Mouse (Mus musculus) neural tube, embryonic 10.5 days (tissue): ENCODE measurements around the gene Mrps12.
A peak's percentile ranks its signal among the peaks of the same experiment; 100 is the strongest.

Experiments
- DNase-seq: peaks from one replicate; pipeline ENCODE4 v3.0.0-alpha.2; 2017; ENCODE audit warnings: low spot score; ENCODE audit errors: extremely low spot score

The Mrps12 gene

DNA sequence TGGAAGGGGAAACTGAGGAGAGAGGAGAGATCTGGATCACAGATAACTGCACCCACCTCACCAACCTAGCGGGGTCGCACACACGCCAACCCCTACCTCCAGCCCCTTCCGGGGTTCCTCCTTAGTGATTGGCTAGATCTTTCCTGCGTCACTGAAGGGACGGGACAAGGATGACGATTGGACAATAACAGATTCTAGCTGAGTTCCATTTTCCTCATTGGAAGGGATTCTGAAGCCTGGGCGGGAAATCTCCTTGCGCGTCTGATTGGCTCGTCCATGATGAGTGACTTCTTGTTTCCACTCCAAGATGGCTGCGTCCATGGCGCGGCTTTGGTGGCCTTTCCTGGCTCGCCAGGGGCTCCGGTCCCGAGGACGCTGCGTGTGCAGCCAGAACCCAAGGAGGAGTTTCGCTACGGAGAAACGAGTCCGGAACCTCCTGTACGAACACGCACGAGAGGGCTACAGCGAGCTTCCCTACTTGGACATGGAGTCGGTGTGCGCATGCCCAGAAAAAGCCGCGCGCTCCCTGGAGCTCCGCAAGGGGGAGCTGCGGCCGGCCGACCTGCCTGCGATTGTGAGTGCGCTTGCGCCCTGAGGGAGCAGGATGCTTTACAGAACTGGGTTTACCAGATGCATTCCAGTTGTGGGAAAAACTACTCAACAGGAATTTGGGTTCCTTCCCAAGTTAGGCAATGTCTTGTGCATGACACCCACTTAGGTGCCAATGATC lies at the start of gene Mrps12, which contains the start of gene Sars2:
TSS of gene Mrps12 (minus strand) at position 112 of the 730 bp plus-strand sequence.
TSS of gene Sars2 (plus strand) at position 284 of the 730 bp plus-strand sequence.
- DNase-seq: peak; percentile 99

DNA sequence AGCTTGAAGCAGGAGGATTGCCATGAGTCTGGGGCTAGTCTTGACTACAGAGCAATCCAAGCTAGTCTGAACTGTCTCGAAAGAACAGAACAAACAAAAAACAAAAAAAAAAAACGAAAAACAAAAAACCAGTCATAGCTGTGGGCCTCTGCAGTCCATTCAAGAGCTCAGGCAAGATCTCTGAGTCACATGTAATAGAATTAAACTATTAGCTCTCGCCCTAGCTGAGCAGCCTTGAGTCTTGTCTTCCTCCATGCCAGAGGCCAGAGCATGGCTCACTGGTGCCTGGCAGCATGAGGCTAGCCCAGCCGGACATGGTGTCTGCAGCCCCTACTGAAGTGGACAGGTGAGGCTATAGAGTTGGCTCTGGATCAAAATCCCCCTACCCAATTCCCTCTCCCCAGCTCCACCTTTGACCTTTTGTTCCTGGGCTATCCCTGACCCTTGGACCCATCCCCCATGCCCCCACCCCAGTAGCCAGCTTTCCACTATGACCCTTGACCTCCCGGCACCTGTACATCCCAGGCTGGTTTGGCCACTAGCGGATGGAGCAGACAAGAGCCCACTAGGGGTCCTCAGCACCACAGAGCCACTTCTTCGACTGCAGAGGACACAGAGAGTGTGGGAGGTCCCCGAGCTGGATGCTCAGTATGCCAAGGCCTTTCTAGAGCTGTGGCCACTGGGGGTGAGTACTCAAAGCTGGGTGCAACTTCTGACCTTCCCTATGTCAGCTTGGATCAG lies 48.6 kb upstream of the Mrps12 start:
- DNase-seq: no peak

DNA sequence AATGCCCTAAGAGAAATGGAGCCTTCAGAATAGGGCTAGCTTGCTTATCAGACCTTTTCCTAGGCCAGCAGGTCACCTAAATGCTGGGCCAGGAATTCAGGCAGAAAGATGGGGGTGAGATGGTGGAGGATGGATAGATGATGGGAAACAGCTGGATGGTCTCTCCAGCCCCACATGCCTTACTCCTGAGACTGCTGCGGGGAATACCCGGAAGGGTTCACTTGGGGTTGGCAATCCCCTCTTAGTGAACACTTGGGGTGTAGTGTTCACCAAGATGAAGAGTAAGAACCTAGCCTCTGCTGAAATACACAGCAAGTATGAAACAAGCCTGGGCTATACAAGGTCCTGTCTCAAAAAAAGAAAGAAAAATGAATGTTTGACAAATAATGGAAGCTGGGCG lies 47.6 kb upstream of the Mrps12 start:
- no peak for DNase-seq

DNA sequence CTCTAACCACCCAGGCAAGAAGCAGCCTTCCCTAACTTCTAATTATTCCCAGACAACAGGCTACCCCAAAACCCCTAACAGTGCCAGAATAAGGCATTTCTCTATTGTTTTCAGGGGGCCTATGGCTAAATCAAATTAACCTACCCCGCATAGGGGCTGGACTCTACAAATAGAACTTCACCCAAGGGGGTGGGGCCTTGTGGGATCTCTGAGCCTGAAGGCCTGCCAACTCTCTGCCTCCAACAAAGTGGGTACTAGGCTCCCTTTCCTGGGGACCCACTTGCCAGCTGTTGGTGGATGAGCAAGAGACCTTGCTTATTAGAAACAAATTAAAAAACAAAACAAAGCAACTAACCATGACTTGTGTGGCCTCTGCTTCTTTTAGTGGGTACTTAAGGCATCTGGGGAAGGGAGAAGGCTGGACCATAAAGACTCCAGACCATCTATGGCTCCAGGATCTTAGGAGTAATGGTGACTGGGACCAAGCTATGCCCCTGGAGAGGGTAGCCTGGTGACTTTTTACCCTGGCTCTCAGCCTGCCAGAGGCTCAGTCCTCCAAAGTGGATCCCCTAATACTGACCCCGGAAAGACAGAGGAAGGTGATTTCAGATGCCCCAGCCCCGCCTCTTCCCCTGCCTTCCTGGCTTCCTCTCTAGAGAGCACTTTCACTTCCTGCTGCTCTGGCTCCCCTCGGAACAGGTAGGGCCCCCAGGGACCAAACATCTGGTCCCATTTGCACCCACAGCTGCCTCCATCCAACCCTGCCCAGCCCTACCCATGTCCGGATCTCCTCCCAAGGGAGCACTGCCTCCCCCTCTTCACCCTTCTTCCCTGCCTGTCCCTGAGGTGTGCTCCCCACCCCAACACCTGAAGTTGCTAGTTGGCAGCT lies 46.9 kb upstream of the Mrps12 start, which contains the start of gene Rinl:
TSS of gene Rinl (plus strand) at position 663 of the 889 bp plus-strand sequence.
- DNase-seq: no peak

DNA sequence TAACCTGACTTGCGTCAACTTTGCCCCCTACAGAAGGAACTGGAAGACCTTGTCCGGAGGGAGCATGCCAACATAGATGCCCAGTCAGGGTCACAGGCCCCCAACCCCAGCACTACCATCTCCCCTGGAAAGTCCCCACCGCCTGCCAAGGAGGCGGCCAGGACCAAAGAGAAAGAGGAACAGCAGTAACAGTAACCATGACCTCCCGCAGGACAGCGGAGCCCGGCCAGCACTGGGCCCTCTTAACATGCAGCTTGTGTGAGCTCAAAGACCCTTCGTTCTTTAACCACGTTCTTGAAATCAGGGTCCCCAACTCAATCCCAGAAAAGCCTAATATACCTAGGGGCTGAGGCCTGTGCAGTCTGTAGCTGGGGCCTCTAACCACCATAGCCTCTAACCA lies 46.3 kb upstream of the Mrps12 start:
- DNase-seq: no peak

DNA sequence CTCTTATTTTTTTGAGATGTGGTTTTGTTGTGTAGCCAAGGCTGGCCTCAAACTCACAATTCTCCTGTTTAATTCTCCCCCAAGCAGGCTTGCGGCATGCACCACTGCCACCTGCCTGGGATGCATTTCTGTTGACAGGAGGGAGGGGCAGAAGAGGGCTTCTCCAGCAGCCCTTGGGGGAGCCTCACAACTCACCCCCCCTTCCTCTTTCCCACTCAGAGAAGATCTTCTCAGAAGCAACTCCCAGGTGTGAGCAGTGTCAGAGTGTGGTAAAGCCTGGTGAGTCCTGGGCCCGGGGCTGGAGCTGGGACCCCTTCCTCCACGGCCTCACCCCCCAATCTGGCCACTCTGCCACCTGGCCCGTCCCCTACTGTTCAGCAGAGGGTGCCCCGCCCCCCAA lies 43.5 kb upstream of the Mrps12 start:
- DNase-seq: no peak

DNA sequence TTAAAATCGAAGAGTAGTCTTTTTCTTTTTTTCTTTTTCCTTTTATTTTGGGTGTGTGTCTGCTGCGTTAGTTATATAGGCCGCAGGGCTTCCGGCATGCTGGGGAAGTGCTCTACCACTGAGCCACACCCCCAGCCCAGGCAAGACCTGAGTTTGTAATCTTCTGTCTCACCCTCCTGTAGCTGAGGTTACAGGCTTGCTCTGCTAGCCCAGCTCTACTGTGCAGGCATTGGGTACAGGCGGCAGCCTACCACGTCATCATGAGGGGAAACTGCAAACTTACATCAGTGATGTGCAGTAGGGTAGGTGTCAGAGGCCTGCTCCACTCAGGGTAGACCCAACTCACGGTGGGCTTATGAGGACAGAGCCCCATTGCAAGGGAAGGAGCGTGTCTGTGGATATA lies 39.6 kb upstream of the Mrps12 start:
- no peak for DNase-seq

DNA sequence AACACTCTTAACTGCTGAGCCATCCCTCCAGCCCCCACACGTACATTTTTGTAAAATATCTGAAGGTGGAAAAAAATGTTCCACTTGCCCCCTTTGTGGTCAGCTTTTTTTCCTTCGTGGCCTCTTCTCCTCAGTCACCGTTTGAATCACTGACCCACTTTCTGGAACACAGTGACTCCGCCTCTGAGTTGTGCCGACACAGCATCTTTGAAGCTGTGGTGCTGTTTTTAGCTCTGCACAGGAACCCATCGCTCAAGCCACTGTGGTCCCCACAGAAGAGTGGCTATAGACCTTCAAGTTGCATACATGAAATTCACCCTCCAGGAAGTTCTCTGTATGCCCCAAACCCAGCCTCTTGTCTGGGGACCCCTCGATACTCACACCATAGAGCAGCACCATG lies 39.2 kb upstream of the Mrps12 start:
- DNase-seq: no peak

DNA sequence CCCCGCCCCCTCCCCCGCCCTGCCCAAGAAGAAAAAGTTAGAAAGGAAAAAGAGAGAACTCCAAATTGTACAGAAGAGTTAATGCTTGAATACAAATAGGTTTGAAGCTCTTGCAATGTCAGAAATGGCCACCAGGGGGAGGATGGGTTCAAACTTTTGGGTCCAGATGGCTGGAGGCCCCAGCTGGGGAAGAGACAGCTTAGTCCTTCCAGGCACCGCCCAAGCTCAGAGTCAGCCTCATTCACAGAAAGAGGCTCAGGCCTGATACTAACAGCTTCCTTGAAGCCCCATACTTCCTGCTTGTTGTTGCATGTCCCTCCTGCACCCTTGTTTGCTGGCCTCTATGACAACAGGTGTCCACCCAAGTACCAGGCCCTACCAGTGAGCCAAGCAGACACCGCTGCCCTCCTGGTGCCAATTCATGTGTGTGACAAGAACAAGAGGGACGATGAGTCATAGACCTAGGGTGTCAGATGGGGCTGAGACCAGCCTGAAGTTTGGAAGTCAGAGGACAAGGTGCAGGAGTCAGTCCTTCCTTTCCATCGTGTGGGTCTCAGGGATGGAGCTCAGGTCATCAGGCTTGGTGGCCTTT lies 38.5 kb upstream of the Mrps12 start:
- DNase-seq: peak; percentile 86

DNA sequence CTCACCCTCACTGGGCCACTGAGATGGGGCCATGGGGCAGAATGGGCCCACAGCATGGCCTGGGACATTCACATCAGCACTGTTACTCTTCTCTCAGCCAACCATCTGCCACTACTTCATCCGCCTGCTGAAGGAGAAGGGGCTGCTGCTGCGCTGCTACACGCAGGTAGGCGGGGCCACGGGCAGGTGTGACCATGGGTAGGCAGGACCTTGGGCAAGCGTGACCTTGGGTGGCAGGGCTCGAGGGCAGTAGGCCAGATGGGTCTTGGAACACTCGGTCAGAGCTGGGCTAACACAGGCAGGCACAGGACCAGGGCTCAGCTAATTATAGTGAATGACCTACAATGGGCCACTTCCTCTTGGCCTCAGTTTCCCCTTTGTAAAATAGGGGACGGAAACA lies 37.2 kb upstream of the Mrps12 start:
- DNase-seq: no peak

DNA sequence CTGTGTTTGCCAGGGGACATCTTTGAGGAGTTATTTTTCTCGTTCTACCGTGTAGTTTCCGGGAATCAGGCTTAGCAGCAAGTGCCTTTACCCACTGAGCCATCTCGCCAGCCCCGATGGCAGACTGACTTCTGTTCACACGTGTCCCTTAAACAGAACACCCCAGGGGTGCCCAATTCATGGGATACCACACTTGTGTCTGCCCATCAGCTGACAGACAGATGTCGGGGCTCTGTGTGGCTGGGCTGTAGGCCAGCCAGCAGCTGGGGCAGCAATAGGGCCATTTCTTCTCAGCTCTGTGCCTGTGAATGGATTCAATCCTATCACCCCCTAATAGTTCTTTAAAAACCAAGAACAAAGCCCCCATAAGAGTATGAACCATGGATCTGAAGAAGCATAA lies 33.5 kb upstream of the Mrps12 start:
- DNase-seq: no peak

DNA sequence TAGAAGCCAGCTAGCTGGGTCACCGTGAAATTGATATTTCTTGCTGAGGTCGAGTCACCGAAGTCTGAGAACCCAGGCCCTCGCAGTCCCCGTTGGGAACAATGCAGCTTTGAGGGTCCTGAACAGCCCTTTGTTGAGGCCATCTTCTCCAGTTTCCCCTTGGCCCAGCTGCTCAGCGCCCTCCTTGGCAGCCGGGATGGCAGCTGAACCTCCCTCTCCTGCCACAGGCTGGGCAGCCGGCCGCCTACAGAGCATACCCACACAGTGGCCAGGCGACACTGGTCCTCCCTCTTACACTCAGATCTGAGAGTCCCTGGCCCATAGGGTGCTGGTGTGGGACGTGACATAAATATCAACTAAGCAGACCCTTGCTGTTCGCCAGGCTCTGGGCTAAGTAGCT lies 32.5 kb upstream of the Mrps12 start:
- no peak for DNase-seq

DNA sequence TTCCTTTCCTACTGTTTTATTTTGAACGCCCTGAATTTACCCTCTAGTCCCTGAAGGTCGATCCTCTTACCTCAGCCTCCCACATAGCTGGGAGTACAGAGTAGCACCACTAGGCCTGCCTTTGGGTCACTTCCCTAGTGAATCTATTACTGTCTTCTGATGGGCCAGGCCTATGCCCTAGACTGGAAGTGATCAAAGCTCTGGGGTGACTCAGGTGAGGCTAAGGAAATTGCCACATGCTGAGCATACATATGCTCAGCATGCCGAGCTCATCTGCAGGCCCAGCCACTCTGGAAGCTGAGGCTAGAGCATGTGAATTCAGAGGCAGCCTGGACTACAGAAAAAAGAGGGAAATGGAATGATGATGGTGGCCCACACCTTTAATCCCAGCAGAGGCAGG lies 31.5 kb upstream of the Mrps12 start:
- no peak for DNase-seq

DNA sequence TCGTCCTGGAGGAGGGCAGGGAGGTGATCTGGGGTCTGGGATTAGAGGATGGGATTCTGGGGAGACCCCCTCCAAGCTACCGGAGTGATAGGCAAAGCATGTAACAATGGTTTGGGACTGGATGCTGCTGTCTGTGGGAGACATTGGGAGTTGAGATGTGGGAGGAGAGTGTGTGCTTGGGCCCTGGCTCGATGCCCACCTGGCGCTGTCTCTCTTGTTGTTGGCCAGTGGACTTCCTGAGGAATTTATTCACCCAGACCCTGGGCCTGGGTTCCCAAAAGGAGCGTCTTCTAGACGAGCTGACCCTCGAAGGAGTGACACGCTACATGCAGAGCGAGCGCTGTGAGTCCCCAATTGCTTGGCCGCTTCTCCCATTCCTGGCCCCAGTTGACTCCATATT lies 30.2 kb upstream of the Mrps12 start:
- no peak for DNase-seq

DNA sequence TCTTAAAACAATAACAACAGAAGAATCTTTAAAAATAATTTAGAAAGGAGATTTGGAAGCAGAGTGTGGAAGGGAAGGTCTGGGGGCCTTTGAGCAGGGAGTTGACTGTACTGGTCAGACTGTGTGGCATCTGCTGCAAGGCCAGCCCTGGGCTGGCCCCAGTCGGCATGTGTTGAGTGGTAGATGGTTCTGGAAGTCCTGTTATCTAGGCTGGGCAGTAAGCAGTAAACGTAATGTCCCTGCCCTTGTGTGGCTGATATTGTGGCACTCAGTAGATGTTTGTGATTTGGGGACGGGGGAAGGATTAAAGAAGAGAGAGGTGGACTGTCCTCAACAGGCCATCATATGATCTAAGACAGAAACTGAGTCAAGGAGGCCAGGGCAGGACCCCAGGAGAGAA lies 28.7 kb upstream of the Mrps12 start:
- no peak for DNase-seq

DNA sequence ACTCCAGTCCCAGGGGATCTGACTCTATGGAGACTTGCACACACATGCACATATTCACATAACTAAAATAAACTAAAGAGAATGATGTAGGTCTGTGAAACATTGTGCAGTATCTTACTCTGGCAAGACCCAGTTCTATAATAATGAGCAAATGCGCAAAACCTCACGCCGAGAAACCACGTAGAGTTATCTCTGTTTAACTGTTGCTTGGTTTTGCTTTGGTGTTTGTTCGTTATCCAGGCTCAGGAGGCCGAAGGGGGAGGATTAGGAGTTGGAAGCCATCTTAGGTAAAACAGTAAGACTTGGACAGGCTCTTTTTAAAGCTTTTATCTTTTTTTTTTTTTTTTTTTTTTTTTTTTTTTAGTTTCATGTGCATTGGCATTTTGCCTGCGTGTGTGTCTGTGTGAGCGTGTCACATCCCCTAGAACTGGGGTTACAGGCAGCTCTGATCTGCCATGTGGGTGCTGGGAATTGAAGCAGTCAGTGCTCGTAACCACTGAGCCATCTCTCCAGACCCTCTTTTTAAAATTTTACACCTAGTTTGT lies 27.9 kb upstream of the Mrps12 start:
- no peak for DNase-seq

DNA sequence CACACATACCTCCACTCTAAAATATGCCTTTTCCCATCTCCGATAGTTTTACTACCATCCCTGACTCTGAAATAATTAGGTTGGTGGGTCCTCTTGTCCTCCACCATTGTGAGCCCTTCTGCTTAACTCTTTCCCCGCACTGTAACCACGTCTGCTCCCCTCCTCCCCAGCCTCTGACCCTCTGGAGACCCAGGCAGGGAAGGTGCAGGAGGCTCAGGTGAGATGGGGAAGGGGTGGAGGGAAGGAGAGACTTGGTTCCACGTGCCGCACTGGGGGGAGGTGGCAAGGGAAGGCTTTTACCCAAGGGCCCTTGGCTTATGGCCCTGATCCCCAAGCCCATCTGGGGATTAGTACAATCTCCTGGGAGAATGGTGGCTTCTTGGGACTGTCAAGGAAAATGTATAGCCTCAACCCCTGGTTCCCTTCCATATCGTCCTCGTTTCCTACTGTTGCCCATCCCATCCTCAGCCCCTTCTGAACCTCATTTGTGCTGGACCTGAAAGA lies 25.9 kb upstream of the Mrps12 start, which contains the start of gene Nfkbib:
TSS of gene Nfkbib (minus strand) at position 51 of the 504 bp plus-strand sequence.
- no peak for DNase-seq

DNA sequence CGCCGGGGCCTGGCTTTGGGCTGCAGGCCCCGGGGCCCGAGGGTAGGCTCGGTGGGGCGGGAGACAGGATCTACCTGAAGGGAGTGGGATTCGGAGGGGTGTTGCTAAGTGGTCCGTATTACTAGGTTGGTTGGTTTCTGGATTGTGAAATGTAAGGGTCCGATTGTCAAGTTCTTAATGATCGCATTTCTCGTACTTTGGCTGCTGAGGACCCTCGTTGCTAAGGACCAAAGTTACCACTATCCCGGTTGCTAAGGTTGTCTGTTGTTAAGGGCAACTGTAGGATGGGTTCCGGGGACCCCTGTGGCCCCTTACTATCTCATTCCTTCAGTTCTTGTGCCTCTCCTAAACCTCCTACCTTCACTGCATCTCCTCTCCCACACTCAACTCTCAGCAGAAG lies 25.3 kb upstream of the Mrps12 start:
- no peak for DNase-seq

DNA sequence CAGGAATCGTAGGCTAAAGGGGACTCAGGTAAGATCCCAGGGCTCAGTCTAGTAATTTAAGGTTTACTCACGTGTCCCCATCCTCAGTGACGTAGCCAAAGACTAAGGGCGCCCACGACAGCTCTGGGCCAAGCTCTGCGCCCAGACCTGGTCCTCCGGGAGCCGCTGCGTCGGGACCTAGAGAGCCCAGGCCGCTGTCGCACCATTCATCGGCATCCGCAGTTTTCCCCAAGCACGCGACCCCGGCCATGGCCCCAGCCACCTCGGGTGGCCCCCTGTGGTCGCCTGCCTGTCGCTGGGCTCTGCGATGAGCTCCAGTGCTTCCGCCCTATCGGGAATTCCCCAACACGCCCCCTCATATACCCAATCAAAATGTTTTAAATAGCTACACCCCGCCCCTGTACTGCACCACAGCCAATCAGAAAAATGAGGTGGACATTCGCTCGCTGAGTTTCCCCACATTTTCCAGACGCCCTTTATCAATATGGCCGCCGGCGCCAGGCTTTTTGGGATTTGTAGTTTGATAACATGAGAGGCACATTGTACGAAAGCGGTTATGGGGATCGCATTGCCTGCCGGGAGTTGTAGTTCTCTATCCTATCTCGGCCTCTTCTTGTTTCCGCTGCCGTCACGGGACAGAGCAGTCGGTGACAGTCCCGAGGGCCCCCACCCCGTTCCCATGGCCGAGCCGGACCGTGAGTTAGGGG lies 24.7 kb upstream of the Mrps12 start, which contains the start of gene Sirt2:
TSS of gene Sirt2 (plus strand) at position 563 of the 707 bp plus-strand sequence.
- peak; percentile 96 for DNase-seq

DNA sequence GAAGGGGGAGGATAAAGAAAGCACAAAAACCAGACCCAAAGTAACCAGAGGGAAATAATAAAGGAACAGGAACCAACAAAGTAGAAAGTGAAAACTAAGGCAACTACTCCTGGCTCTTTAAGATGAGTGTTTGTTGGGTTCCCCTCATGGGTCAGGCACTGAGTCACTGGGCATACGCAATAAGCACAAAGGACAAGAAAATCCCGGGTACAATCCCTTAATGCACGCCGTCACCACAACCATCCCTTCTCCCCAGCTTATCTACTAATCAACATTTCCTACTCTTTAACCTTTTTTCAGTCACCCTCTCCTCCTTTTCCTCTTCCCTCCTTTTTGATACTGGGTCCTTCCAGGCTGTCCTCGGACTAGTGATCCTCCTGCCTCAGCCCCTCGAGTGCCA lies 23.6 kb upstream of the Mrps12 start:
- no peak for DNase-seq
